Mouse (Mus musculus): ENCODE measurements around the gene Terb2.
"Not testable (repeated sequence)": the region's sequence is repeated elsewhere in the genome, so short reads cannot be mapped to it uniquely, and the experiment has no call there.

Terb2 gene

DNA sequence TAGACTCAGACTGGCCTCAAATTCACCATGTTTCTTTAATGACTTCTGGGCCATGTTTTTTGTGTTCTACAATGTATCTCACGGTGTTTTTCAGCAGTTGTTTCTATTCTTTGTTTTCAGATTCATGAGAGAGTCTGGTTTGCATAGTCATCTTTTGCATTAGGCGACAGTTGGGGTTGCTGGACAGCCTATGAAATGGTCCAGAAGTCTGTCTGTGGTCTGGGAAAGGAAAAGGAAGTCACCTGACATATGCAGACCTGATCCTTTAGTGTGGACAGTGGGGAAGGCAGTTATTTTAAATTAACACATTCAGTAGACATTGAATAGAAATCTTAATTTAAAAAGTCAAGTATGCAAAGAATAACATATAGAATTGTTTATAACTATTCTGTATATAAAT is 23.5 kb upstream of the Terb2 start:
- no peak for DNase-seq

DNA sequence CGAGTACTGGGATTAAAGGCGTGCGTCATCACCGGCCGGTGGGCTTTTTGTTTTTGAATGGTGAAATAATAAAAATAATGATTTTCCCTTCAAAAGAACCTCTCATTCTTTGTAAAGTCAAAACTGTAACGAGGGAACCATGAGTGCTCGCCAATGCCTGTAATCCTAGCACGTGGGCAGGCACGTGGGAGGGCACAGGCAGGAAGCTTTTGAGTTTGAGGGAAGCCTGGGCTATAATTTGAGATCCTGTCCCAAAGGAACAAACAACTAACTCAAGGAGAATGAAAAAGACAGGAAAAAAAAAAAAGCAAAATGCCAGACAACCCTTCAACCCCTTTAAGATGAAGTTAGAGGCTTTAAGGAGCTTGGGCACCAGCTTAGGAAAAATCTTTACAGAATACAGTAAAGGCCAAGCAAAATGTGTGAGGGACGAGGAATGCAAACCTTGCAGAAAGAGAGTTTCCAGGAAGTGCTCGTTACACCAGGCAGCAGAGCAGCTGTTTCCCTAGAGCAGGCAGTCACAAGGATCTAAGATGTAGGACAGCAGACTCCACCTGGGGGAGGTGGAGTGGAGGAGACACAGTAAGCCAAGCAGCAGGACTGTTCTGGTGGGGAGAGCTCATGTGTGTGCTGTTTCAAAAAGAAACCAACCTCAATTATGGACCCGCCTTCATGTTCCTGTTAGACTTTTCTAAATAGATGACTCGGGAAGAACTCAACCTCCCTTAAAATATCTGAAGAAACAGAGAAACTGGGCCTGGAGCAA is 22.5 kb upstream of the Terb2 start:
- no peak for DNase-seq

- DNase-seq, result peak in 1 of 2 experiments; percentile 23
Observed at GRCm38 (mm10) chr2:122164293-122164692, 21.8 kb upstream of the Terb2 start.

GRCm38 (mm10) chr2:122171292-122171691 is 14.8 kb upstream of the Terb2 start:
- DNase-seq, result no peak

GRCm38 (mm10) chr2:122172188-122172587 is 13.9 kb upstream of the Terb2 start:
- no peak for DNase-seq

DNA sequence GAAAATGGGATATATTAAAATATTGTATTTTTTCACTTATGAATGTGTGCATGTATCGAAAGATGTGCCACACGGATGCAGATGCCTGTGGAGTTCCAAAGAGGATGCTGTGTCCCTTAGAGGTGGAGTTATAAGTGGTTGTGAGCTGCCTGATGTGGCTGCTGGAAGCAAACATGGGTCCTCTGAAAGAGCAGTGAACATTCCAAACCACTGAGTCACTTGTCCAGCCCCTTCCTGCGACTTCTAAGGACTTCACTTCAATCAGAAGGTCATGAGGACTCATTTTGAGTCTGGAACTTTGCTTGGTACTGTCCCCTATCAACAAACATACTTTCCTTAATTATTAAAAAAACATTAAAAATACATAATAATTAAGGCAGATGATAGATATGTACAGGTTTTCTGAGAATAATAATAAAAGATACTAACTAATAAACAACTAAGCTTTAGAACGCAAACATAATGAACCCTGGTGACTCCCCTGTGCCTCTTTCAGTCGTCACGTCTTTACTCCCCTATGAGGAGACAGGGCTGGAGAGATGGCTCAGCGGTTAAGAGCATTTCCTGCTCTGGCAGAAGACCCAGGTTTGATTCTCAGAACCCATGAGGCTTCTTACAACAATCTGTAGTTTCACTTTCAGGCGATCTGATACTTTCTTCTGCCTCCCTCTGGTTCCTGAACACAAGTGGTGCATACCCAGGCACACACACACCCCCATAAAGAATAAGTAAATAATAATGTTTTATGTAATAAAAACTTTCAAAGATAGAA is 5.8 kb upstream of the Terb2 start:
- DNase-seq, result no peak

GRCm38 (mm10) chr2:122185086-122185485 is 986 bp upstream of the Terb2 start:
- no peak for DNase-seq

- no peak for DNase-seq
Observed at GRCm38 (mm10) chr2:122186751-122187150, 679 bp downstream of the Terb2 start.

DNA sequence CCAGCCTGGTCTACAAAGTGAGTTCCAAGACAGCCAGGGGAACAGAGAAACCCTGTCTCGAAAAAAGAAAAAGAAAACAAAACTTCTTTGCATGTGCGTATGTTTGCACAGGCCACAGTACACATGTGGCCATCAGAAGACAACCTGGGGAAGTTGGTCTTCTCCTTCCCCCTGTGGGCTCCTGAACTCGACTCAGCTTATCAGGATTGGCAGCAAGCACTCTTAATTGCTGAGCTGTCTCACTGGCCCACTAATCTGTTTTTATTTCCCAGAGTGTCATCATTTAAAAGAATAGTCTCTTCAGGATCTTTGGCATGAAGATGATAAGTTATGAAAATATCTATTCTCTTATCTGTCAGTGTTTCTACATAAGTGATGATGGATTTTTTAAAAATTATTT is 5.8 kb downstream of the Terb2 start:
- DNase-seq, result no peak

DNA sequence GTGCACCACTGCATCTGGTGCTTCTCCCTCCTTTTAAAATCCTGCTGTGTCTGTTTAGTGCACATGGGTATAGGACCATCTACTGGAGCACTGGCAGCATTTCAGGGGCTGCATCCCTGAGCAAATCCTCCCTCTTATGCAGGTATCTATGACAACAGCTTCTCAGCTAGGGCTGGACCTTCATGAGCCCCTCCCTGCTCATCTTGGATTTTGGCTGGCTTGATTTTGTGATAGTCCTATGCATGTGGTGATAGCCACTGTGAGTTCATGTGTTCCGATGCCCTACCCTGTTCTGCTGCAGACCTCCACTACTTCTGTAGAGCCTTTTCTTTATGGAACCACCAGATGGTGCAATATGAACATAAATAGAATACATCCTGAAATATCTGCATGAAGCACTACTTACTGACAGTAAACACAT is 8.4 kb downstream of the Terb2 start:
- DNase-seq, result no peak

DNA sequence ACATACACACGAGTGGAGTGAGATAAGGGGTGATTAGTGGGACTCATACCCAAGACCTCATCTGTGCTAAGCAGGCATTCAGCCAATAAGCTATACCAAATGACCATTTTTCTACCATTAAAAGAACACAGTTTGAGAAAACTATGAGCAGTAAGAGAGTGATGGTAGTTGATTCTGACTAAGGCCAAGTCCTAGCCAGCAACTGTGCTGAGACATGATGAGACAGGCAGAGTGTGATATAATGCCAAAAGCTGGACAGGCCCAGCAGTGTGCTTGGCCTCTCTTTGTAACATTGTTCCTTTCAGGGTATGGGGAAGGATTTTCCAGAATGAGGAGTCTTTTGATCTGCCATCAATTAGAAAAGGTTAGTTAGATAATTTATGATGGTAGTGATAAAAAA is 15.4 kb downstream of the Terb2 start:
- DNase-seq, result no peak

DNA sequence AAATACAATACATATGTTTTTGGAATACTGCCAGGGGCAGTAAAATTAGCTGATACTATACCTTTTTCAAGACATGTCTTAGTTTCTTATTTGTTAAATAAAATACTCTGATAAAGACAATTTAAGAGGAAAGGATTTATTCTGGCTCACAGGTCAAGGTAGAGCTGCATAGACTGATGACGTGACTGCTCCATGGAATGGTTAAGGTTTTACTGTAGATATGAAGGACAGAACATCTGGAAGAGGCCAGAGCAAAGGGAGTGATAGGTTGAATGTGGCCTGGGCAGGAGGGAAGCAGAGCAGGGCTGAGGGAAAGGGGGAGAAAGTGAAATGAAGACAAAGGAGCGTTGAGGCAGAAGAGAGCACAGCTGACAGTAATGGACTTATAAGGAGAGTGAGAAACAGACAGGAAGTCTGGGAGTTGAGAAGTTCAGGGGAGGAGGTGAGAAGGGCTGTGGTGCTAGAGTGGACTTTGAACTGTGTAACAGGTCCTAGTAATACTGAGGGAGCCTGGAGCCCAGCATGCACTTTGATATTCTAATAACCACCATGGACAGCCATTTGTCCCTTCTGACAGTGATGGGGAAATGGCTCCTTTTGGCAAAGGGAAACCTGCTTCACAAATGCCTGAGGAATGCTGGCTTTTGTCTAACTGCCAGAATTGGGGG is 20.5 kb downstream of the Terb2 start:
- DNase-seq, result no peak

DNA sequence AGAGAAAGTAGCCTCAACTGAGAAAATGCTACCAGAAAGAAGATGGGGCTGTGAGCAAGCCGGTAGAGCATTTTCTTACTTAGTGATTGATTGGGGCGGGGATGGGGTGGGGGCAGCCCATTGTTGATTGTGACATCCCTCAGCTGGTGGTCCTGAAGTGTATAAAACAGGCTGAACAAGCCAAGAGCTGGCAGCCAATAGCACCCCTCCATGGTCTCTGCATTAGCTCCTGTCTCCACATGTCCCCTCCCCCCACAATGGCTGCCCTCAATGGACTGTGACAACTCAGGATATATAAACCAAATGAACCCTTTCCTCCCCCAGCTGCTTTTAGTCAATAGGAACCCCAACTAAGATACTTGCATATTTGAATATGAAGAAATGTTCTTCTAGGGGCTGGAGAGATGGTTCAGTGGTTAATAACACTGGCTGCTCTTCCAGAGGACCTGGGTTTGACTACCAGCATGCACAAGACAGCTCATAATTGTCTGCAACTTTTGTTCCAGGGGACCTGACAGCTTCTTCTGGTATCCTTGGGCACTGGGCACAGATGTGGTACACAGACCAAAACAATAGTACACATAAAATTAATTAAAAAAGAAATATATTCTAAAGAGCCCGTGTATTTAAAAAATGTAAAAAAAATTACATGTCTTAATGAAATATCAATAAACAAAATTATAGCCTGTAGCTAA is 24.6 kb downstream of the Terb2 start:
- no peak for DNase-seq

GRCm38 (mm10) chr2:122217075-122217474 is 31.0 kb downstream of the Terb2 start:
- DNase-seq, result not testable (repeated sequence)

DNA sequence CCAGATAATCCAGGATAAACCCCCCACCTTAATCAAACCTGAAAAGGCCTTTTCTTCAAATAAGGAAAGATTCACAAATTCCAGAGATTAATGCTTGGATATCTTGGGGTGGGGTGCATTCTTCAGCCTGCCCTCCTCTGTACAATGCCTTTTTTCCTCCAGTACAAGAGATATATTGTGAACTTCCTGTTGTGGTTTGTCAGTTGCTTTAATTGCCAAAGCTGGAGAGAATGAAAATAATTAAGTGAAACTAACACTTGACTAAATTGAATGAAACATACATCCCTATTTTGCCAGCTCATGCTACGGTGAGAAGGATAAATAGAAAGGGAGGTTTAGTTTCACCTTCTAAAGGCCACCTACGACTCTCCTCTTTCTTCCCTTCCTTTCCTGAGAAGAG is 32.2 kb downstream of the Terb2 start:
- no peak for DNase-seq

- no peak for DNase-seq
Observed at GRCm38 (mm10) chr2:122221378-122221777, 35.3 kb downstream of the Terb2 start.

- DNase-seq, result no peak
Observed at GRCm38 (mm10) chr2:122221798-122222197, 35.7 kb downstream of the Terb2 start.

GRCm38 (mm10) chr2:122222272-122222671 is 36.2 kb downstream of the Terb2 start:
- peak; percentile 21 to 24 for DNase-seq

DNA sequence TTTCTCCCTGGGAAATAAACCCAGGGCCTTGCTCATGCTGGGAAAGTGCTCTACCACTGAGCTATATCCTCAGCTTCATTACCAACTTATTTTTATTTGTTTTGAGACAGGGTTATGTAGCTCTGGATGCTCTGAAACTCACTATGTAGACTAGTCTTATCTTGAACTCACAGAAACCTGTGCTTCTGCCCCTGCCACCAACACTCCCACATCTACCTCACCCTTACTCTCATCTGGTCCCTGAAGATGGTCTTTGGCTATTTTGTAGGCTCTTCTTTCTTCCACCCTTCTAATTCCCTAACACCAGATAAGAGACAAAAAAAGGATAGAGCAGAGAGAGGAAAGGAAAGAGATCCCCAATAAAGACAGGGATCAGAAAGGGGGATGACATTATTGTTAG is 37.6 kb downstream of the Terb2 start:
- DNase-seq, result no peak

DNA sequence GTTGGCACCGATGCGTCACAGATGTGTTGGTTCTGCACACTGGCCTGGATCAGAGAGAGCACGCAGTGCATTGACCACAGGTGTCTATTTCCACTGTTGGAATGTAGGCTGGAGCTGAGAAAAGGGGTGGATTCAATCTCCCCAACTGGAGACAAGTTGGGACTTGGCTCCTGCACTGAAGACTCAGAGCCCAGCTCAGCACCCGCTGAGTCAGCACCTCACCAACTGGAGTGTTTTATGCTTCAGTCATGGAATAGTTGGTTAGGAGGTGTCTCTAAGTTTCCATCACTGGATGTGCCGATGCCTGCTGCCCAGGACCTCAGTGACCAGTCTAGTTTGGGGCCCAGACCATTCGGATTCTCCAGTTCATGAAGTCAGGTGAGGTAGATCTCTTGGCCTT is 44.3 kb downstream of the Terb2 start:
- no peak for DNase-seq

DNA sequence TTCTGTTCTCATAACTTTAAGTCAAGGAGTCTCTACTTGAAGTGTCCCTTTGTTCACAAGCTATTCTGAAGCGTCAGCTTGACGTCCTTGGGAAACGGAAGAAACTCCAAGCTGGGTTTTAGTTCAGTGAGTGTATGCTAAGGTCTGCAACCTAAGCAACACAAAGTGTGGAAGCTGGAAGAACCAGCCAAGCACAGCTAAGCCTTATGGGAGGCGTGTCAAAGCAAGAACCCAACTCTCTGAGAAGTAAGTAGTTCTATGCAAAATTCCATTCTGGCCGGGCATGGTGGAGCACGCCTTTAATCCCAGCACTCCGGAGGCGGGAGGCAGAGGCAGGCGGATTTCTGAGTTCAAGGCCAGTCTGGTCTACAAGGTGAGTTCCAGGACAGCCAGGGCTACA is 45.5 kb downstream of the Terb2 start:
- DNase-seq, result no peak

- DNase-seq, result no peak
Observed at GRCm38 (mm10) chr2:122233341-122233740, 47.3 kb downstream of the Terb2 start.
